Mouse (Mus musculus) G1E (cell line): ENCODE measurements around the gene Fhit. TPM values are rescaled to one million over a fixed set of nuclear protein-coding genes. Genes with fewer than 3 reads are reported as not detected.

Experiments used
- ATAC-seq: 2 replicates; pipeline ENCODE4 v1.8.0; 2016; ENCODE audit warnings: mild to moderate bottlenecking; ENCODE audit not compliant: insufficient number of reproducible peaks, poor library complexity, low FRiP score, severe bottlenecking; ENCODE audit errors: extremely low read depth
- DNase-seq: peaks from one replicate; pipeline ENCODE4 v3.0.0; 2012; ENCODE audit warnings: low spot score
- H3K27me3 ChIP-seq: 2 replicates; pipeline ENCODE4 v1.6.1; 2012; ENCODE audit warnings: mild to moderate bottlenecking, low read length, inconsistent platforms; ENCODE audit not compliant: insufficient read depth
- H3K36me3 ChIP-seq: replicated peaks from 2 replicates; pipeline ENCODE3; 2012; ENCODE audit warnings: mild to moderate bottlenecking, inconsistent platforms
- H3K4me1 ChIP-seq: 2 replicates; pipeline ENCODE4 v1.6.1; 2012; ENCODE audit warnings: low read depth, low read length, inconsistent platforms, mixed read lengths; ENCODE audit not compliant: insufficient read depth
- H3K4me3 ChIP-seq: 2 replicates; pipeline ENCODE4 v1.5.1; 2012; ENCODE audit warnings: low read depth, mild to moderate bottlenecking, inconsistent platforms, low read length, moderate library complexity, mixed read lengths
- H3K9me3 ChIP-seq: replicated peaks from 2 replicates; pipeline ENCODE4 v1.6.1; 2012; ENCODE audit warnings: inconsistent platforms
- CTCF ChIP-seq: IDR thresholded peaks from 2 replicates; pipeline ENCODE4 v1.5.1; 2012; ENCODE audit warnings: low read depth, low read length, inconsistent platforms, mixed read lengths
- GATA1 ChIP-seq: IDR thresholded peaks from 2 replicates; pipeline ENCODE4 v1.6.1; 2012; ENCODE audit warnings: borderline replicate concordance, low read length, inconsistent platforms, mixed read lengths
- GATA2 ChIP-seq: IDR thresholded peaks from 2 replicates; pipeline ENCODE4 v1.6.1; 2012; ENCODE audit warnings: low read depth, low read length, inconsistent platforms, borderline replicate concordance
- POLR2AphosphoS5 ChIP-seq: IDR thresholded peaks from 2 replicates; pipeline ENCODE4 v1.6.1; 2012; ENCODE audit warnings: low read depth, low read length, inconsistent platforms; ENCODE audit not compliant: insufficient replicate concordance
- TAL1 ChIP-seq: conservative IDR thresholded peaks from 2 replicates; pipeline ENCODE4 v1.6.1; 2012; ENCODE audit warnings: low read depth, low read length, inconsistent platforms, mixed read lengths
- polyA plus RNA-seq: library from polyadenylated mRNA; stranded (reverse); fragments of >175 nt; gene quantifications from 2 replicates; pipeline ENCODE4 v1.2.3, GENCODE M21; 2012
- total RNA-seq, 2 experiments: library from RNA; stranded (forward) in 1 of 2; stranded (reverse) in 1 of 2; fragments of 200-1000 nt in 1 of 2; fragments of >200 nt in 1 of 2; fragmentation: Nextera tagmentation in 1 of 2; gene quantifications; 2 replicates each; pipeline ENCODE4 v1.2.3; 2014 to 2017

Gene Fhit
- total and polyA plus RNA-seq, 3 experiments: not detected

DNA sequence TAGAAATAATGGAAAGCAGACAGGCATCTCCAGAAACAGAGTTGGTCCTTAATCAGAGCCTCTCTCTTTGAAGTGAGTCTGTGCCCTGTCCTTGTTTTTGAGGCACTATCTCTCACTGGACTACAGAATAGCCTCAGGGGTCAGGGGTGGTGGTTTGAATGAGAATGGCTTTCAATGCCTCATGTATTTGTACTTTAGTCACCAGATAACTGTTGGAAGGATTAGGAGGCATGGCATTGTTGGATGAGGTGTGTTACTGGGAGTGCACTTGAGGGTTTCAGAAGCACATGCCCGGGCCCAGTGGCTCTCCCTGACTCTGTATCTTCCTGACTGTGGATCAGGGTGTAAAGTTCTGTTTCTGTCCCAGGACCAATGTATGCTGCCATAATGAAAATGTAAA is 1463.2 kb downstream of the Fhit start:
- TF ChIP-seq GATA1: no peak
- no peak for DNase-seq

DNA sequence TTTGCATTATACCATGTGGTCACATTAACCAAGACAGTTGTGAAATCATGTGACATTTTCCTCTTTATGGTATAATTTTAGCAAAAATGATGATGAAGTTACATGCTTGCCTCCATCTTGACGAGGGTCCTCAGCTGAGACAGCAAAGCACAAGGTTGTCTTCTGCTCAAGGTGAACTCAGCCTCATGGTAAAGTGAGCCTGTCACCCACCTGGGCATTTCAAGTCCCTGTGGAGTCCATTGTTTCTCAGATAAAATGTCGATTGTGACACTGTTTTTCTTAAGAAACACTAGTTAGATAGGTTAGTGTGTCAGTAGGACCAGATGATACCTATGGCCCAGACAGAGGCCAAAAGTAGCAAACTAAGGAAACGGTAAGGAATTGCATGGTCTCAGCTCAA is 1464.7 kb downstream of the Fhit start:
- Histone ChIP-seq H3K4me1 (no peaks in the 10 kb centered on the region), H3K27me3 (no peaks in the 10 kb centered on the region), H3K9me3 (no peaks in the 10 kb centered on the region), H3K36me3 (no peaks in the 10 kb centered on the region), H3K4me3 (no peak overlapping the region)
- DNase-seq: no peak
- no peak for ATAC-seq
- TF ChIP-seq GATA1: no peak
- no peak for TF ChIP-seq POLR2AphosphoS5
- no peak for TF ChIP-seq GATA2
- TF ChIP-seq CTCF: no peak
- TF ChIP-seq TAL1: no peak

More for the DNA sequence above, 1463.2 kb downstream of the Fhit start:
- Histone ChIP-seq H3K4me1 (no peaks in the 10 kb centered on the region), H3K36me3 (no peaks in the 10 kb centered on the region), H3K9me3 (no peaks in the 10 kb centered on the region), H3K27me3 (no peaks in the 10 kb centered on the region), H3K4me3 (no peak overlapping the region)
- ATAC-seq: no peak

DNA sequence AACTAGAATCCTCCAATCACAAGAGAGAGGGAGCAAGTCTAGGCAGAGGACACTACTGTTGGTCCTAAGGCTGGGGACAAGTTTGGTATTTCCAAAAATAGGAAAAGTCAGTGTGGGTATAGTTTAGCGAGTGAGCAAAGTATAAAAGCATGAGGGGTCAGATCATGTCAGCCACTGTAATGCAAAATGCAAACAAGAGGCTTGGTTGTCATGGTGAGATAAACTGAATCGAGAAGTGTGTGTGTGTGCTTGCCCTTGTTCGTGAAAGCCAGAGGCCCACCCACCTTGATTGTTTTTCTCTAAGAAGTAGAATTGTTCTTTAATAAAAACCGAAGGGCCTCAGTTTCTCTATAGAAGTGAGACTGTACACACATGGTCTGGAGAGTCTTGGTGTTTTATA is 1465.8 kb downstream of the Fhit start:
- DNase-seq (no peak), ATAC-seq (no peak)
- H3K9me3 ChIP-seq: no peaks in the 10 kb centered on the region
- H3K36me3 ChIP-seq: no peaks in the 10 kb centered on the region
- no peaks in the 10 kb centered on the region for H3K27me3 ChIP-seq
- no peak overlapping the region for H3K4me3 ChIP-seq
- no peaks in the 10 kb centered on the region for H3K4me1 ChIP-seq
- TF ChIP-seq GATA2: no peak
- TF ChIP-seq POLR2AphosphoS5: no peak
- no peak for TF ChIP-seq GATA1
- TF ChIP-seq TAL1: no peak
- no peak for TF ChIP-seq CTCF

DNA sequence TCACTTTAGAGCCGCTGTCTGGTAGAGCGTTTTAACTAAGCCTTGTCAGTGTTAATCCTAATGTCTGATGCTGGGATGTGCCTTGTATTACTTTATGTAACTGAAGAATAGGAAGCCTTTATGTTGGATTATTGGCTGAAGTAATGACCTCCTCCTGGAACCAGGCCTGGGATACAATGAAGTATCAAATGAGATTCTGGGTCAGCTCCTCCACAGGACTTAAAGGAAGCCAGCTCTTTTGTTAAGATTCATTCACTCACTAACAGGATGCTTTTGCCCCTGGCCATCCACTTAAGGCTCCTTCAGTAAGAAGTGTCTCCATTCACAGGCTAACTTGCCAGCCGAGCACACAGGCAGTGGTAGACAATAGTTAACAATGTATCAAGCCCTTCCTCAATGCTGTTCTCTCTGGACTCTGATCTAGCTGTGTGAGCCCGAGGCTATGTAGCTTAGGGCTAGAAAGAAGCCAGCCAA is 1466.6 kb downstream of the Fhit start:
- H3K36me3 ChIP-seq: no peaks in the 10 kb centered on the region
- H3K4me3 ChIP-seq: no peak overlapping the region
- TF ChIP-seq GATA2 (no peak), GATA1 (no peak), CTCF (no peak), TAL1 (no peak), POLR2AphosphoS5 (no peak)
- H3K27me3 ChIP-seq: no peaks in the 10 kb centered on the region
- H3K9me3 ChIP-seq: no peaks in the 10 kb centered on the region
- DNase-seq (no peak), ATAC-seq (no peak)
- no peaks in the 10 kb centered on the region for H3K4me1 ChIP-seq

DNA sequence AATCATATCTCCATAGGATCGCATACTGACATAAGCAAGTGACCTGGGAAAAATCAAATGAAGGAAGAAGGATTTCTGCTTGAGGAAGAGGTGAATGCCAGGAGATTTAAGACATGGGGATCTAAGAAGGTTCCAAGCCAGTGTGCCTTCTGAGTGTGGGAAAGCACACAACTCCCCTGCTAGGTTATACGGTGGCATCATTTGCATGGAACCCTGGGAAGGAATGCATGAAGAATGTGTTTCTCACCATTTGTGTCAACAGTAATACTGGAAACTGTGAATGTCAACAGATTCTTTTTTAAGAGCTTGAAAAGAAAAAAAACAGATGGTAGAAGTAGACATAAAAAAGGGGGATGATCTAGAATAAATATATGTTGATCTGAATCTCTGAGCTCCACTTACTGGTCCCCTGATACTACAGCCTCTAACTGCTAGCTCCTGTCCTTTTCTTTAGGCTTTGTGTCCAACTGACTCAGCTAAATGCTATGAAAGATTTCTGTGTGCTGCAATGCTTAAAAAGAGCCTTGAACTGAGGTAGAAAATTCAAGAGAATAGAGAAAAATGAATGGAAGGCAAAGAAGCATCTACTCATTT is 1473.1 kb downstream of the Fhit start:
- Histone ChIP-seq H3K4me1 (no peaks in the 10 kb centered on the region), H3K4me3 (no peak overlapping the region), H3K27me3 (no peaks in the 10 kb centered on the region), H3K9me3 (no peaks in the 10 kb centered on the region), H3K36me3 (no peaks in the 10 kb centered on the region)
- DNase-seq (no peak), ATAC-seq (no peak)
- TF ChIP-seq TAL1: no peak
- TF ChIP-seq CTCF: no peak

DNA sequence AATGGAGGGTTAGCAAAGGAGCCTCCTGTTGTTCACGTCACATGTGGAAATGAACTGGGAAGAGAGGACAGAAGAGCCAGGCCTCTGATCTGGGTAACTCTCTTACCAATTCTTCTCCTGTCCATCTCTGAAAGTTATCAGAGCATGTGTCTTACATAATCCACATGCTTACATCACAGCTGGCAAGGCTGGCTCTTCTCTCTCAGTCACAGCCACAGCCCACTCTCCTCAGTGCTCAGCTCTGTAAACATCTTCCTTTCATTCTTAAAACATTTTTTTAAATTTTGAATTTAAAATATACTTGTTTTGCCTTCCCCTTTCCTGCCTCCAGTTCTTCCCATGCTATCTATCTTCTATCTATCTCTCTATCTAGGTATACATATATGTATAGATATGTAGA is 1477.5 kb downstream of the Fhit start:
- Histone ChIP-seq H3K27me3 (no peaks in the 10 kb centered on the region), H3K4me1 (no peaks in the 10 kb centered on the region), H3K4me3 (no peak overlapping the region), H3K9me3 (no peaks in the 10 kb centered on the region), H3K36me3 (no peaks in the 10 kb centered on the region)
- DNase-seq (no peak), ATAC-seq (no peak)
- TF ChIP-seq POLR2AphosphoS5: no peak
- TF ChIP-seq GATA1: no peak
- no peak for TF ChIP-seq TAL1
- TF ChIP-seq GATA2: no peak
- no peak for TF ChIP-seq CTCF

DNA sequence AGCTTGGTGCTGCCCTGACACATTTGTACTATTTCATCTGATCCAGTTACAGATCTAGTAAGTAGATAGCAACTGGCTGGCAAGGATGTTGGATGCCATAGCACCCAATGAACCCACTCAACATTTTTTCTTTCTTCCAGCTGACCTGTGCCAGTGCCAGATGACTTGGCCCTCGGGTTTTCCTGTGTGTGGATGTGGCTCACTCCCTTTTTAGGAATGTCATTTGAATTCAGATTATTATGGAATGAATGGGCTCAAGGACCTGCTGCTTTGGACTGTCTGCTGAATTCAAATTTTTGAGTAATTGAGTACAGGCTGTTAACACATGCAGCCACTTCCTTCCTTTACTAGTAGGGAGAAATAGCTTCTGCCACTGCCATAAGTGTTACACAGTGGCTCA is 1489.1 kb downstream of the Fhit start:
- Histone ChIP-seq H3K4me3 (no peak overlapping the region), H3K27me3 (no peaks in the 10 kb centered on the region), H3K9me3 (no peaks in the 10 kb centered on the region), H3K4me1 (no peaks in the 10 kb centered on the region), H3K36me3 (no peaks in the 10 kb centered on the region)
- no peak for DNase-seq
- TF ChIP-seq GATA1 (no peak), CTCF (no peak), GATA2 (no peak), TAL1 (no peak), POLR2AphosphoS5 (no peak)
- ATAC-seq: no peak
